In the genomic region with DNA sequence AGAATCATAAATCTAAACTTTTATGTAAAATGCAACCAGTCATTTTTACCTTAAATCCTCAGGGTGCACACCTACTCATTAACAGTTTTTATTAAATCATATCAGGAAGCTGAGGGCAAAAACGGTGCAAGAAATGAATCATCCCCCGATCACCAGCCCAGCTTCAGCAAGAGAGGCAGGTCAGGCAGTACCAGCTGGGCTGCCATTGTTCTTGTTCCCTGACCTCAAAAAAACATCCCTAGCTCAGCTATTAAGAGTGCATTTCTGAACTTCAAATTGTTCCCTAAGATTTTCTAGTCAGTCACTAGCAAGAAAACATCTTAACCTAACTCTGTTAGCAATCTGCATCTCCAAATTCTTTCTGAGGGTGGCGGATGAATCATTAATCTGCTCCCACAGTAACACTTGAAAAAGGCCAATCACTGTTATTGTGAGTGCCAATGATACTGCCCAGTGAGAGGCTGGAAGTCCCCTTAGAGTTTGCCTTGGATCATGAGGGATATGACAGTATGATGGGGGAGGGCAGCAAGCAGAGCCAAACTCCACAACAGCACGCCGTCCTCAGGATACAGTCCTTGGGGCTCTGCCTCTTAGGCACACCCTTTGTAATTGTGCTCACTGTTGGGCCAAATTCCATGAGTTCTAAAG, we compare ENCODE assay signal across 25 mouse cellular contexts.
A peak's percentile ranks its signal among the peaks of the same experiment; 100 is the strongest.
DNase-seq lines count a peak whose midpoint lies in the region; ATAC-seq and TF ChIP-seq lines count a peak whose summit lies in the region.
"Had no signal": no experiment of that assay in that cellular context is flagged by ENCODE, and none has a peak within 500 bp of the region (broad histone marks: within the 10 kb centered on the region; RNA-seq: fewer than 3 reads in every experiment).

No protein-coding gene starts in this region.

- no peak for DNase-seq in liver, postnatal 0 days
- no peak for DNase-seq in liver, embryonic 11.5 days (ENCODE audit: low spot score)
- DNase-seq in brain, embryonic 14.5 days (ENCODE audit: low read depth): peak; percentile 7
- peak; percentile 77 for DNase-seq in retina, embryonic 14.5 days (ENCODE audit: low spot score)
- DNase-seq in urinary bladder, postnatal 25 days (ENCODE audit: low spot score): no peak
- no peak for DNase-seq in layer of hippocampus, adult 9-10 months (ENCODE audit: low spot score)
- no peak for DNase-seq in hindbrain, embryonic 14.5 days (ENCODE audit: low spot score)
- DNase-seq: adrenal gland, postnatal 14 days; B cell, adult 2 months; cerebellum, adult 9-10 months; forebrain, postnatal 0 days; gastrocnemius, postnatal 25 days; heart, adult 2 months; heart, postnatal 14 days; layer of hippocampus, adult 9-11 months; right cerebral cortex, postnatal 25 days had no signal

- TF ChIP-seq EP300 in liver, postnatal 0 days (IDR thresholded peaks at IDR 0.05; ENCODE audit: low read depth): no peak

- no peaks in the 10 kb centered on the region for H3K36me3 ChIP-seq in liver, postnatal 0 days (replicated peaks; ENCODE audit: insufficient read depth, low read length)
- H3K36me3 ChIP-seq in liver, embryonic 11.5 days (ENCODE audit: control insufficient read depth, insufficient read depth, low read length): no peaks in the 10 kb centered on the region
- no peaks in the 10 kb centered on the region for H3K36me3 ChIP-seq in kidney, embryonic 15.5 days
- H3K36me3 ChIP-seq in hindbrain, embryonic 14.5 days (replicated peaks; ENCODE audit: control insufficient read depth, insufficient read depth): no peaks in the 10 kb centered on the region
- H3K36me3 ChIP-seq: embryonic facial prominence, embryonic 10.5 days; G1E; heart, embryonic 13.5 days; hindbrain, embryonic 12.5 days; midbrain, embryonic 15.5 days; stomach, embryonic 15.5 days had no signal

- no peaks in the 10 kb centered on the region for H3K9me3 ChIP-seq in liver, postnatal 0 days (ENCODE audit: low read length)
- H3K9me3 ChIP-seq in liver, embryonic 11.5 days (ENCODE audit: control insufficient read depth, low read length): no peaks in the 10 kb centered on the region
- H3K9me3 ChIP-seq in kidney, embryonic 15.5 days (replicated peaks): no peaks in the 10 kb centered on the region
- no peaks in the 10 kb centered on the region for H3K9me3 ChIP-seq in hindbrain, embryonic 14.5 days (ENCODE audit: control insufficient read depth, low read length)
- H3K9me3 ChIP-seq: embryonic facial prominence, embryonic 10.5 days; heart, embryonic 13.5 days; hindbrain, embryonic 12.5 days; midbrain, embryonic 15.5 days; stomach, embryonic 15.5 days had no signal

- H3K27ac ChIP-seq in liver, postnatal 0 days (ENCODE audit: low read depth): no peak overlapping the region
- no peak overlapping the region for H3K27ac ChIP-seq in liver, embryonic 11.5 days (ENCODE audit: low read depth, low read length)
- H3K27ac ChIP-seq in kidney, embryonic 15.5 days: peak overlapping the region; percentile 75
- no peak overlapping the region for H3K27ac ChIP-seq in hindbrain, embryonic 14.5 days
- H3K27ac ChIP-seq: embryonic facial prominence, embryonic 10.5 days; heart, adult 2 months; heart, embryonic 13.5 days; hindbrain, embryonic 12.5 days; macrophage; midbrain, embryonic 15.5 days; stomach, embryonic 15.5 days had no signal

- 79% methylated on average over 5 of the region's 5 CpGs for whole genome bisulfite sequencing in liver, postnatal 0 days (ENCODE audit: insufficient replicate concordance)
- 77% methylated on average over 5 of the region's 5 CpGs for WGBS in liver, embryonic 11.5 days
- WGBS in kidney, embryonic 15.5 days: 61% methylated on average over 5 of the region's 5 CpGs
- WGBS in hindbrain, embryonic 14.5 days: 51% methylated on average over 5 of the region's 5 CpGs

- ATAC-seq in liver, postnatal 0 days: peak; percentile 47; the same call in 1 of the 2 replicates
- no peak for ATAC-seq in liver, embryonic 11.5 days (replicated peaks; ENCODE audit: low FRiP score)
- ATAC-seq in kidney, embryonic 15.5 days (replicated peaks; ENCODE audit: low FRiP score): 0 out of 2 replicates have a peak, but pooled peaks have one; percentile 25
- no peak for ATAC-seq in hindbrain, embryonic 14.5 days (ENCODE audit: low FRiP score)
- ATAC-seq: forebrain, postnatal 0 days; lung, postnatal 0 days; midbrain, embryonic 15.5 days had no signal

- H3K4me3 ChIP-seq in liver, postnatal 0 days (ENCODE audit: low read depth, low read length): no peak overlapping the region
- H3K4me3 ChIP-seq in liver, embryonic 11.5 days (ENCODE audit: low read depth, low read length): no peak overlapping the region
- H3K4me3 ChIP-seq in kidney, embryonic 15.5 days (replicated peaks): no peak overlapping the region
- H3K4me3 ChIP-seq in hindbrain, embryonic 14.5 days (replicated peaks; ENCODE audit: low read length): no peak overlapping the region
- H3K4me3 ChIP-seq: embryonic facial prominence, embryonic 10.5 days; heart, adult 2 months; heart, embryonic 13.5 days; hindbrain, embryonic 12.5 days; midbrain, embryonic 15.5 days; stomach, embryonic 15.5 days had no signal

- TF ChIP-seq POLR2A in brain, embryonic 14.5 days (IDR thresholded peaks at IDR 0.05; ENCODE audit: borderline replicate concordance, extremely low read depth, insufficient read depth, insufficient read length, poor library complexity, severe bottlenecking): no peak

- no peak for TF ChIP-seq CTCF in liver, postnatal 0 days (IDR thresholded peaks at IDR 0.05; ENCODE audit: low read depth)
- no peak for TF ChIP-seq CTCF in brain, embryonic 14.5 days (IDR thresholded peaks at IDR 0.05; ENCODE audit: borderline replicate concordance, extremely low read depth, insufficient read depth, insufficient read length)

- no peaks in the 10 kb centered on the region for H3K27me3 ChIP-seq in liver, postnatal 0 days (ENCODE audit: insufficient read depth, low read length)
- H3K27me3 ChIP-seq in liver, embryonic 11.5 days (replicated peaks; ENCODE audit: control insufficient read depth, insufficient read depth, low read length): no peaks in the 10 kb centered on the region
- no peaks in the 10 kb centered on the region for H3K27me3 ChIP-seq in kidney, embryonic 15.5 days
- H3K27me3 ChIP-seq in hindbrain, embryonic 14.5 days (ENCODE audit: control insufficient read depth, insufficient read depth, low read length): no peaks in the 10 kb centered on the region
- H3K27me3 ChIP-seq: heart, embryonic 13.5 days; hindbrain, embryonic 12.5 days; midbrain, embryonic 15.5 days; stomach, embryonic 15.5 days had no signal

- H3K4me2 ChIP-seq in liver, postnatal 0 days (ENCODE audit: low read depth, low read length): no peak overlapping the region
- no peak overlapping the region for H3K4me2 ChIP-seq in liver, embryonic 11.5 days
- H3K4me2 ChIP-seq in kidney, embryonic 15.5 days: 0 out of 2 replicates have a peak overlapping the region, but pooled peaks have one; percentile 7
- no peak overlapping the region for H3K4me2 ChIP-seq in hindbrain, embryonic 14.5 days (replicated peaks)
- H3K4me2 ChIP-seq: heart, embryonic 13.5 days; hindbrain, embryonic 12.5 days; midbrain, embryonic 15.5 days; stomach, embryonic 15.5 days had no signal

- H3K4me1 ChIP-seq in liver, postnatal 0 days (ENCODE audit: insufficient read depth): no peaks in the 10 kb centered on the region
- no peaks in the 10 kb centered on the region for H3K4me1 ChIP-seq in liver, embryonic 11.5 days (replicated peaks; ENCODE audit: control insufficient read depth, insufficient read depth, low read length)
- peaks cover 10% of the 10 kb centered on the region; the same call in 1 of the 2 replicates for H3K4me1 ChIP-seq in kidney, embryonic 15.5 days
- H3K4me1 ChIP-seq in hindbrain, embryonic 14.5 days (replicated peaks; ENCODE audit: control insufficient read depth, insufficient read depth, low read length): no peaks in the 10 kb centered on the region
- H3K4me1 ChIP-seq: embryonic facial prominence, embryonic 10.5 days; heart, embryonic 13.5 days; midbrain, embryonic 15.5 days; stomach, embryonic 15.5 days had no signal

- H3K9ac ChIP-seq in liver, postnatal 0 days (replicated peaks): no peak overlapping the region
- H3K9ac ChIP-seq in liver, embryonic 11.5 days (ENCODE audit: low read depth, low read length): no peak overlapping the region
- no peak overlapping the region for H3K9ac ChIP-seq in kidney, embryonic 15.5 days
- H3K9ac ChIP-seq in hindbrain, embryonic 14.5 days: no peak overlapping the region
- H3K9ac ChIP-seq: forebrain, postnatal 0 days; heart, embryonic 13.5 days; hindbrain, embryonic 12.5 days; midbrain, embryonic 15.5 days; stomach, embryonic 15.5 days had no signal

Comparison
In these comparisons a context has a peak if more than half of its experiments do, and no peak if none do; other contexts are left out.
1. ATAC-seq: peak in liver, postnatal 0 days (single experiment) and kidney, embryonic 15.5 days (single experiment); none in liver, embryonic 11.5 days (single experiment) and hindbrain, embryonic 14.5 days (single experiment).
2. DNase-seq: peak in brain, embryonic 14.5 days (single experiment) and retina, embryonic 14.5 days (single experiment); none in liver, postnatal 0 days (single experiment), liver, embryonic 11.5 days (single experiment), urinary bladder, postnatal 25 days (single experiment), layer of hippocampus, adult 9-10 months (single experiment) and hindbrain, embryonic 14.5 days (single experiment).